Mouse (Mus musculus) CH12F3 (cell line): ENCODE measurements around the gene Cyba.

Source experiments
- in situ Hi-C: fragments of 300-500 bp; cut with MboI; formaldehyde crosslinking; loops from 2 replicates; pipeline ENCODE4 v1.14.3; 2020; ENCODE audit warnings: low sequenced_read_pairs

The Cyba gene

GRCm38 (mm10) chr8:122423659-122424058 lies 9.1 kb downstream of the Cyba start:
- in situ Hi-C loops = no loop called here

DNA sequence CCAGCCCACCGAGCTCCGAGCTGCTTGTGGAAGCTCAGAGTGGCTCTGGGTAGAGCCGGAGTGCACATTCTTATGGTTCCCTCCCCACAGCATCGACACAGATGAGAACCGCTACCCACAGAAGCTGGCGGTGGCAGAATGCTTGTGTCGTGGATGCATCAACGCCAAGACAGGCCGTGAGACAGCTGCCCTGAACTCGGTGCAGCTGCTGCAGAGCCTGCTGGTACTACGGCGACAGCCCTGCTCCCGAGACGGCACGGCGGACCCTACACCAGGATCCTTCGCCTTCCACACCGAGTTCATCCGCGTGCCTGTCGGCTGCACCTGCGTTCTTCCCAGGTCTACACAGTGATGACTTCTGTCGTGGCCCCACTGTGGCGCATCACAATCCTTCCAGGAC lies 9.5 kb downstream of the Cyba start:
- in situ Hi-C loops = no loop called here

DNA sequence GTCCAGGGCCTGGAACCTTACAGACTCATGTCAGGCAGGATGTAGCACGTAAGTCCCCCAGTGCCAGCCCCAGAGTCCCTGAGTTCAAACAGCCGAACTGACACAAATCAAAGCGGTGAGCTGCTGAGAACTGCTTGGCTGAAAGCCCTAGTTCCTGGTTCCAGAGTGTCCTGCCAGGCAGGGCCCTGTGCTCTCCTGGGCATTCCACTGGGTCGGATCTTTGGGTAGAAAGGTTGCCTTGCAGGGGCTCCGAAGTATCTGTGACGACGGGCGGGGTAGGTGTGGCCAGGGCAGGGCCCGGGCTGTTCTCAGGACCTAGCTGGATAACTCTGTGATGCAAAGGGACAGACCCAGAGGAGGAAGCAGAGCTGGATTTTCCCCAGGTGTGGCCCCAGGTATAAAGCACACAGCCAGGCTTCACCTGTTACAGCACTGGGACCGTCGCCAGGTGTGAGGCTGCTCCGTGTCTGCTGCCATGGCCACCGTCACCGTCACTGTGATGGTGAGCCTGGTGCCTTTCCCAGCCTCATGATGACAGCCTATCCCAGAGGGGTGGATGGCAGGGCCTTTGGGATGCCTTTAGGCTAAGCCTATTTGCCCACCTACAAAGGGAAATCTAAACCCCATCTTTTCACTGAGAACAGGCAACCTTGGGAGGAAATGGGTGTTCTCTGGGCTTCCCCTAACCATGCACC lies 11.2 kb downstream of the Cyba start, which contains the start of gene Il17c:
Gene Il17c, plus strand, starts transcription at position 645 of the 695 bp plus-strand sequence.
- in situ Hi-C loops = no loop called here

DNA sequence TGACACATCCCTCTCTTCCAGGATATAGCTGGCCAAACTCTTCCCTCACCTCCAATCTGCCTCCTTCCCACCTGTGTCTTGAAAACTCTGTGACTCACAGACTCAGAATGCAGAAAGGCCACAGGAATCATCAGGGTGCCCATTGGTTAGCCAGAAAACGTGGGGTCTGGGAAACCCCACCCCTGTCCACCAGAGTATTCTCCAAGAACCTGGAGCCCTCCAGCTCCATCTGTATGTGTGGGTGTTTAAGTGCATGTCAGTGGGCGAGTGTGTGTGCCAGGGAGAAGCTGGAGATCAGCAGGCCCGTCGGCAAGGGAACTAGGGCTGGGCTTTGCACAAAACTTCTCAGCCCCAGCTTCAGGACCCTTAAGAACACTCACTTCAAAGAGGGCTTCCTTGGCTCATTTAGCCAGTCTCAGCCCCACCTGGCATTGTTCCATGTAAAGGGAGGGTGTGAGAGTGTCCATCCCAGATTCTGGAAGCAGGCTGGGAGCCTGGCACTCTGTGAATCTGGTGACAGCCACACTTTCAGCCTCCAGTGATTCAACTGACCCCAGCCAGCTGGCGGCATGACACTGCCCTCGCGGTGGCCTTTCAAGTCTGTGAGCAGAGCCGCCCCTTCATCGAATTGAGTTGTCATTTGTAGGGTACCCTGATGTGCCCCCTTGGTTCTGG lies 12.7 kb downstream of the Cyba start:
- in situ Hi-C loops = no loop called here

- in situ Hi-C loops = no loop called here
Observed at GRCm38 (mm10) chr8:122415554-122415953, 17.2 kb downstream of the Cyba start.

GRCm38 (mm10) chr8:122414311-122414710 lies 18.4 kb downstream of the Cyba start:
- in situ Hi-C loops = no loop called here

DNA sequence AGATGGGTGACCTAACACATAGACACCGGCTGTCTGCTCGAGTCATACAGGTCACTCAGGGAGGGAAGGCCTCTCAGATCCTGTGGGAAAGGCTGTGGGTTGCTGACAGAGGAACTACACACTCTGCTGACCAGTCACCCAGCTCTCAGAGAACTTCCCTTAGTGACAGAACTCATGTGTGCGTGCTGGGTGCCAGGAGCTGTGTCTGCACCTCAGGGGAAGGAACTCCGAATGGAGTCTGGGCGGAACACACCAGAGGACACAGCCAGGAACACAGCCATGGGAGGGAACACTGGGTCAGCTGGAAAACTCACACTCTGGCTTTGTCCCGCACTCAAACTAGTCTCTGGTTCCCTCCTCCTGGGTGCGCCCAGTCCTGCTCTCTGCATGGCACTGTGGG lies 25.1 kb downstream of the Cyba start:
- in situ Hi-C loops = no loop called here

DNA sequence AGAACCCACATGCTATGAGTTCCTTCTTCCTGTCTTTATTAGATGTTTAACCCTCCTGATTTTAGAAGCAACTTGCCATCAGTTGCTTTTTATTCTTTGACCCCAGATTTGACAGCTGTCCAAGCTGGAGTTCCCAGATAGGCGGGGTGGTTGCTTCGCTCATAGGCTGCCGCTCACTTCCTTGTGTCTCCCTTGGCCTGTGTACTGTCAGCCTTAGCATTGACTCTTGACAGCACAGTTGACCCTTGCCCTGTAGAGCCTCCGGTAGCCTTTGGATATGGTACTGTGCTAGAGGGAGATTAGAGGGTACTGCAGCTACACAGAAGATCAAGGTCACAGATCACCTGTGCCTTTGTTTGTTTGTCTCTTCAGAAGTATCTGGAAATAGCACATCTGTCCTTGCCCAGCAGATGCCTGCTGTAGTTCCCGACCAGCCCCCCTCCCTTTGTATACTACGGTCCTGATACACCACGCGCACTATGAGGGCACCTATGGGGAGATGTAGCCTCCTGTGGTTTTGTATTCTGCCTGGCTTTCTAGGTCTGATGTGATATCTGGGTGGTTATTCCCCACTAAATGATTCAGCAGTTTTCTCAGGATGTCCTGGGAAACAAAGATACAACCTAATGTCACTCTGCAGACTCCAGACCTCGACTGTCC lies 27.5 kb downstream of the Cyba start:
- in situ Hi-C loops = no loop called here

GRCm38 (mm10) chr8:122398186-122398585 lies 34.5 kb downstream of the Cyba start:
- in situ Hi-C loops = no loop called here

DNA sequence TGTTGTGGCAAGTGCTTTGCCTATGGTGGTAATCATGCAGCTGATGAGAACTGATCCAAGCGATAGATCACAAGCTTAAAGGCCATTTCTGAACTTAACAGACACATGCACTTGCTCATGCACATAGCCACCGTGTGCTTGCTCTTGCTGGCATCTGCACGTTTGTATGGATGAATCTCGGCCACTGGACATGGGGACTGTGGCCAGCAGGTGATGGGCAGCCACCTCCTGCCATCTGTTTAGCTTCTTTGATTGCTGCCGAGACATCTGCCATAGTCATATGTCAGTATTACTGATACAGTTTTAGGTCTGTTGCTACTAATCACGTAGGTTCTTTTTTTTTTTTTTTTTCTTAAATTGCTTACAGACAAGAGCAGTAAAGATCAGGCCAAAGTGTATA lies 37.4 kb downstream of the Cyba start:
- in situ Hi-C loops = no loop called here

- in situ Hi-C loops = no loop called here
Observed at GRCm38 (mm10) chr8:122393717-122394116, 39.0 kb downstream of the Cyba start.

DNA sequence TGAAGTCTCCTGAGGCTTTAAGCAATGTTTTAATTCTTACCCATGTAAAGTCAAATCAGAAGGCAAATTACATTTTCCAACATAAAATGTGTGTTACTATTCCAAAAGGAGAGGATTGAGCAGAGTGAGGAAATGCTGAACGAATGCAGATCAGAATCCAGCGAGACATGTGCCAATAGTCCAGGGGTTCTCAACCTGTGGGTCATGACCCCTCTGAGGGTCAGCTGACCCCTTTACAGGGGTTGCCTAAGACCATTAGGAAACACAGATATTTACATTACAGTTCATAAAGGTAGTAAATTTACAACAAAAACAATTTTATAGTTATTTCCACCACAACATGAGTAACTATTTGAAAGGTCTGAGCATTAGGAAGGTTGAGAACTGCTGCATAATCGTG lies 42.0 kb downstream of the Cyba start:
- in situ Hi-C loops = no loop called here

DNA sequence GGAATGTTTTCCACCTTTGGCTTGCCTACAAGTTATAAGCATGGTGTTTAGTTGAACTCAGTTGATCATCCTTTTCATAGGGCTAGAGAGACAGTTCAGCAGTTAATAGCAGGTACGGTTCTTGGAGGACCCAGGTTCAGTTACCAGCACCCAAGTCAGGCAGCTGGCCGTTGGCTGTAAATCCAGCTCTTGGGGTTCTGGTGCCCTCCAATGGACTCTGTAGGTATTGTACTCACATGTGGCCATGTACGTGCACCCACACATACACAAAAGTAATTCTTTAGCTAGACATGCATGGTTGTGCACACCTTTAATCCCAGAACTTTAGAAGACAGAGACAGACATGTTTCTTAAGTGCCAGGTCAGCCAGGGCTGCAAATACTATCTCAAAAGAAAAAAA lies 43.4 kb downstream of the Cyba start:
- in situ Hi-C loops = no loop called here

GRCm38 (mm10) chr8:122383039-122383438 lies 49.7 kb downstream of the Cyba start:
- in situ Hi-C loops = no loop called here

DNA sequence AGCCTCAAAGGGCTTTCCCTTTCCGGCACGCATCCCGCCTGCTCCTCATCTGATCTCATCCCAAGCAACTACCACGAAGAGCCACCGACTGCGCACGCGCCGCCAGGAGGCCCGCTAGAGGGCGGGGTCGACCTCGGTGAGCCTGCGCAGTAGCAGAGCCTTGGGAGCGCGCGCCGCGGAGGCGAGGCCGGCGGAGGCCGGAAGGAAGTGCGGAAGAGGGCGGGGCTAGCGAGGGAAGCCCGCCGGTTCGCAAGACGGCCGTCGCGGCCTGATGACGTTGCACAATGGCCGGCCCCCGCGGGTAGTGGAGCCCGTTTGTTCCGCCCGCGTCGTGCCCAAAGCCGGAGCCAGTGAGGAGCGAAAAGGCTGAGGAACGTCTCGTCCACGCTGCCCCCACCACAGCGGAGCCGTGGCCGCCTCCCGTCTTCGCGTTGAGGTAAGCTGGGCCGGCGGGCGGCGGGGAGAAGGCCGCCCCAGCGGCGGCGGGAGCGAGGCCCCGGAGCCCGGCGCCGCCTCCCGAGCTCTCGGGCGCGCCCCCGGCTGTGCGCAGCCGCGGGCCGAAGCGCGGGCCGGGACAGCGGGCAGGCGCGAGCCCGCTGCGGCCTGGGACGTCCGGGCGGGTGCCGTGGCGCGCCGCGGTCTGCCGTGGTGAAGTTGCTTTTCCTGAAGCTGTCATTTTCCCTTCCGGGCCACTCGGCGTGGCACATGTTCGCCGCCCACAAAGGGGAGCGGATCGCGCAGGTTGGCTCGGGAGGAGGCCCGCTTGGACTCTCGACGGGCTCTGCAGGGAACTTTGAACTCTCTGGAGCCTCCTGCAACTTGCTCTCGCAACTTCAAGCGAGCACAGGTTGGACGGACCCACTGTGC lies 56.1 kb downstream of the Cyba start, which contains the start of gene Zc3h18:
Gene Zc3h18, plus strand, starts transcription at position 245 of the 867 bp plus-strand sequence.
- in situ Hi-C loops = no loop called here

GRCm38 (mm10) chr8:122375751-122376364 lies 56.9 kb downstream of the Cyba start:
- in situ Hi-C loops = no loop called here

DNA sequence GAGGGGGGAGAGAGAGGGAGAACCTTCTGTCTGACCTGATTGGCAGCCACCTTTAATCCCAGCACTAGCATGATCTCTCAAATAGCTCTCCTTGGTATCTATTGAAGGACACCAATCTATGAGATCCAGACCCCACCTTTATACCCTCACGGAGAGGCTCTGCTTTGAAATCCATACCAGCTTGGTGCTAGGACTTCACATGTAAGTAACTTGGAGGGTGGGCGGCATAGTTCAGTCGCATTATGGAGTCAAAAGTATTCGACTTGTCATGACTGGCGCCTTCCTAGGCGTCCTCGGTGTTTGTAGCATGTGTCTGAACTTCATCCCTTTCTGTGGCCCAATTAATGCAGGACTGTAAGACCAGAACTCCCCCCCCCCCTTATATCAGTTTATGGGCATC lies 57.4 kb downstream of the Cyba start:
- in situ Hi-C loops = no loop called here
